Mouse (Mus musculus) ES-Bruce4 (cell line): ENCODE data around the gene Ccdc13. TPM values are rescaled to one million over a fixed set of nuclear protein-coding genes. Genes with fewer than 3 reads are reported as not detected.

Source experiments
- H3K27ac ChIP-seq: 2 replicates; pipeline ENCODE4 v1.5.1; 2012; ENCODE audit warnings: low read length, inconsistent platforms; ENCODE audit not compliant: insufficient read depth
- H3K27me3 ChIP-seq: 2 replicates; pipeline ENCODE4 v1.6.1; 2012; ENCODE audit warnings: mild to moderate bottlenecking, low read length, inconsistent platforms; ENCODE audit not compliant: control insufficient read depth, poor library complexity, insufficient read depth, severe bottlenecking
- H3K36me3 ChIP-seq: 2 replicates; pipeline ENCODE4 v1.6.1; 2012; ENCODE audit warnings: inconsistent platforms, mild to moderate bottlenecking, low read length, moderate library complexity; ENCODE audit not compliant: control insufficient read depth, poor library complexity, insufficient read depth, severe bottlenecking
- H3K4me1 ChIP-seq: one replicate; pipeline ENCODE4 v1.8.1; 2011; ENCODE audit warnings: low read length; ENCODE audit not compliant: control insufficient read depth, insufficient read depth
- H3K4me3 ChIP-seq: 2 replicates; pipeline ENCODE4 v1.5.1; 2011; ENCODE audit warnings: low read depth, mild to moderate bottlenecking, low read length
- H3K9ac ChIP-seq: 2 replicates; pipeline ENCODE4 v1.6.1; 2012; ENCODE audit warnings: low read depth, mild to moderate bottlenecking, inconsistent platforms; ENCODE audit not compliant: poor library complexity, severe bottlenecking
- H3K9me3 ChIP-seq: replicated peaks from 2 replicates; pipeline ENCODE4 v1.6.1; 2012; ENCODE audit warnings: mild to moderate bottlenecking, low read length, inconsistent platforms; ENCODE audit not compliant: control insufficient read depth, poor library complexity, insufficient read depth, severe bottlenecking
- CTCF ChIP-seq: IDR thresholded peaks from one replicate; pipeline ENCODE4 v1.8.1; 2011; ENCODE audit warnings: low read depth, low read length
- EP300 ChIP-seq: IDR thresholded peaks from 2 replicates; pipeline ENCODE4 v1.6.1; 2011; ENCODE audit warnings: low read depth, low read length; ENCODE audit not compliant: insufficient read depth
- POLR2A ChIP-seq: IDR thresholded peaks from one replicate; pipeline ENCODE4 v1.8.1; 2011; ENCODE audit warnings: low read length; ENCODE audit not compliant: insufficient read depth
- polyA plus RNA-seq: library from polyadenylated mRNA; stranded (reverse); fragments of >200 nt; gene quantifications from 2 replicates; pipeline ENCODE4 v1.2.4, GENCODE M21; 2011; ENCODE audit warnings: low read depth; ENCODE audit not compliant: missing spikeins, insufficient read depth, insufficient read length

Gene Ccdc13
- polyA plus RNA-seq, 1 experiment: 0.85 TPM

DNA sequence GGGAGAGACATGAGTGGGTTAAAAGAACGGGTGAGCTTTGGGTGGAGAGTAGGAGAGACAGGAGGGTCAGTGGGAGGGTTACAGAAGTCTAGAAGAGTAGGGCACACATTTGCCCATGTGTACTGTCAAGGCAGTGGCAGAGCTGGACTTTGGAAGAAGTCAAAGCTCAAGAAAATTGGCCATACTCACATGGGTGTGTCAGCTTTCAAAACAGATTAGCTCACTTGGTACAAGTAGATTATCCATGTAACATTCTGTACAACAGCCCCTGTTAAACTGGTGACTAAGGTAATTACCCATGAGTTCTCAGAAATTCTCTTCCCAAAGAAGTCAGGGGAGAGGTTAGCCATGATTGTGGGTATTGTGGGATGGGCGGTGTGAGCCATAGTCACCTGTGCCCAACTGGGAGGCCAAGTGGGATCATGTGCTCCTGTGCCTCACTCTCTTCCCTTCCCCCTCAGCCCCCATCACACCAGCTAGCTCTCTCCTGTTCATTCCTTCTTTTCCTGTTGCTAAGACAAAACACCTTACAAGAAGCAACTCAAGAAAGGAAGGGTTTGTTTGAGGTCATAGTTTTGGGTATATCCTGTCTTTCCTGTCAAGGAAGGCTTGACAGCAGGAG, 32.9 kb upstream of the Ccdc13 start:
- TF ChIP-seq EP300 (no peak), POLR2A (no peak), CTCF (no peak)
- Histone ChIP-seq H3K36me3 (no peaks in the 10 kb centered on the region), H3K27me3 (no peaks in the 10 kb centered on the region), H3K27ac (no peak overlapping the region), H3K4me3 (no peak overlapping the region), H3K4me1 (no peaks in the 10 kb centered on the region), H3K9me3 (no peaks in the 10 kb centered on the region), H3K9ac (no peak overlapping the region)

DNA sequence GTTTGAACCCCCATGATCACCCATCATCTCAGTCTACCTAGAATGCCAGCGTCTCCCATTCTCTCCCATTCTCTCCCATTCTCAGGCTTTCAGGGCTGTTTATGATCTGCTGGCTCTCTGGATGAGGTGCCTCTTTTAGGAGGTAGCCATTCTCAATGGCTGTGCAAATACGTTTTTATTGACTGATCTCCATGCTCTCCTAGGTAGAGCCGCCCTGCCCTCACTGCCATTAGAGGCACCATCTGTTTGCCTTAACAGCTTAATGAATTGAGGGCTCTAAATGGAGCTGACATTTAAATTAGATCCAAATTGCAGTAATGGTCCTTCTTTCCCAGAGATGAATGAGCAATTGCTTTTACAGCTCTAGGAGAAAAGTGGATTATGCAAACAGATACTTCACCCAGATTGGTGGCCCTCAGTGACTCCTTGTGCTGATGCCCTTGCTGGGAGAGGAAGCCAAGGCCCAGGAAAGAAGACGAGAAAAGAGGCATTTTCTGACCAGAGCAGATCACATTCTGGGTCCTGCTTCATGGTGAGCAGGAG, 30.8 kb upstream of the Ccdc13 start:
- no peaks in the 10 kb centered on the region for H3K36me3 ChIP-seq
- no peak overlapping the region for H3K4me3 ChIP-seq
- TF ChIP-seq POLR2A (no peak), CTCF (no peak), EP300 (no peak)
- H3K4me1 ChIP-seq: no peaks in the 10 kb centered on the region
- H3K27ac ChIP-seq: no peak overlapping the region
- H3K27me3 ChIP-seq: no peaks in the 10 kb centered on the region
- H3K9ac ChIP-seq: no peak overlapping the region
- no peaks in the 10 kb centered on the region for H3K9me3 ChIP-seq

DNA sequence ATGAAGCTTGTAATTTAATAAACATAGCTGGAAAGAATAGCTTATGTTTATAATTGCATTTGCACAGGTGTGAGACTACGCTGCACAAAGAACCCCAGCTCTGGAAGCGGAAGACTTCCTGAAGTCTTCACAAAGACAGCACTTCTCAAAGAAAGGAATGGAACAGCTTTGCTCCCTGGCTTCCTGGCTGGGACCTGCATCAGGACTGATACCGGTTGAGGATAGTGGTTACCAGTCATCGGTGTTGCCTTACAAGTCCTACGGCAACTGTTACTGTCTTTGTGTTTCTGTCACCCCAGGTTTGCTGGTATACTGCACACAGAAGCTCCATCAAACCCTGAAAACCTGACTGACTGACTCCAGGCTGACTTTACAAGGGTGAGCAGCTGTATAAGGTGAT, 30.2 kb upstream of the Ccdc13 start:
- TF ChIP-seq POLR2A (no peak), EP300 (no peak), CTCF (no peak)
- H3K4me3 ChIP-seq: no peak overlapping the region
- H3K4me1 ChIP-seq: no peaks in the 10 kb centered on the region
- no peak overlapping the region for H3K27ac ChIP-seq
- H3K9me3 ChIP-seq: no peaks in the 10 kb centered on the region
- no peaks in the 10 kb centered on the region for H3K27me3 ChIP-seq
- H3K9ac ChIP-seq: no peak overlapping the region
- H3K36me3 ChIP-seq: no peaks in the 10 kb centered on the region

DNA sequence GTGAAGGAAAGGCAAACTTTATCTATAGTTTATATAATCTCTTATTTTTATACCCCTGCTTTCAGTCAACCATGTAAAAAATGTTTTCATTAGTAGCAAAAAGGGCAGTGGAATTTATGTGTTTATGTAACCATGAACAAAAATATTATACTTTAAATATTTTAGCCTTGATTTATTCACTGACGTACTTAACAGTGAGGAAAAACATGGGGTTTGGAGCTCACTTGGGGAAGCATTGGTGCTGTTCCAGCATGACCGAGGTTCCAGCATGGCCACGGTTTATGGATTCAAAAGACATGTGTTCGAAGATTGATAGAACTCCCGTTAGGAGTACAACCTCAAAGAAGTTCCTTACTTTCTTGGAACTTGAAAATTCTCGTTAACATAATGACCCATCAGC, 29.0 kb upstream of the Ccdc13 start:
- no peak overlapping the region for H3K4me3 ChIP-seq
- H3K27me3 ChIP-seq: no peaks in the 10 kb centered on the region
- no peaks in the 10 kb centered on the region for H3K36me3 ChIP-seq
- TF ChIP-seq POLR2A (no peak), EP300 (no peak)
- H3K4me1 ChIP-seq: no peaks in the 10 kb centered on the region
- no peaks in the 10 kb centered on the region for H3K9me3 ChIP-seq
- no peak overlapping the region for H3K9ac ChIP-seq
- H3K27ac ChIP-seq: no peak overlapping the region

DNA sequence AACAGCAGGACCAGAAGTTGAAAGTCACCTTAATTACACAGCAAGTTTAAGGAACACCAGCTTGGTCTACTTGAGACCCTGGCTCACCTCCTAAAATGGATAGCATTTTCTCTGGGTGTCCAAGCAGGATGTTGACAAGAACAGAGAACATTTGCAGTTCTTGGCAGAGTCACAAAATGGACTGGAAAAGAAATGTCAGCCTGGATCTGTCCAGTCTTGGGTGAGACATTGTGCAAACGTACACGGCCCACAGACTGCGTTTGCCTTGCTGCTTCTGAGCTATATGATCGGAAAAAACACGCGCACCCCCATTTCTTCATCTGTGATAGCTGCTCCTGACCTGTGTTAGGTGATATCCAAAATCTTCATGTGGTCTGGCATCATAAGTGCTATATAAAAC, 28.4 kb upstream of the Ccdc13 start:
- Histone ChIP-seq H3K36me3 (no peaks in the 10 kb centered on the region), H3K27me3 (no peaks in the 10 kb centered on the region), H3K9me3 (no peaks in the 10 kb centered on the region), H3K4me3 (no peak overlapping the region), H3K4me1 (no peaks in the 10 kb centered on the region), H3K9ac (no peak overlapping the region), H3K27ac (no peak overlapping the region)
- TF ChIP-seq CTCF: no peak
- no peak for TF ChIP-seq EP300
- no peak for TF ChIP-seq POLR2A

DNA sequence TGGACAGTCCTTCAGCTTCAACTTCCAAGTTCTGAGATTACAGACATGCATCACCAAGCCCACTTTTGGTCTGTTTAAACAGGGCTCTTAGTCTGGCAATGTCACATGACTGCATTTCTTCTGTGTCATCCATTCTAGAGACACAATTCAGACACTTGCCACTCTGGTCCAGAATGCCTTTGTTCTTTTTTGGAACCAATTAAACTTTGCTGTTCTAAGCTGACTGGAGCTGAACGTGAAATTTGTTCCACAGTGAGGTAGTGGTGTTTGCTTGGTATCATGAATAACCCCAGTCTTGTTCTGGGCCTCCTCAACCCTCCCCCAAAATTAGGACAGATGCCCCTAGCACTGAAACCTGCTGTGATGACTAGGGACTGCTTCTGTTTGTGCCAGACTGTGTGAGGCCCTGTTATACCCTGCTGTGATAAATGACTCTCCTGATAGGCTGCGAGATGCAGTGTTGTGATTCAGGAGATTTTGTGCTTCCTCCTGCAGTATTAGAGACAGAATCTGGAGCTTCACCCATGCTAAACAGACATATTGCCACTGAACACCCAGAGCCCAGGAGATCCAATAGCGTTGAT, 26.3 kb upstream of the Ccdc13 start:
- H3K27ac ChIP-seq: no peak overlapping the region
- H3K4me3 ChIP-seq: no peak overlapping the region
- no peaks in the 10 kb centered on the region for H3K27me3 ChIP-seq
- TF ChIP-seq EP300 (no peak), CTCF (no peak), POLR2A (no peak)
- H3K9ac ChIP-seq: no peak overlapping the region
- no peaks in the 10 kb centered on the region for H3K4me1 ChIP-seq
- no peaks in the 10 kb centered on the region for H3K36me3 ChIP-seq
- H3K9me3 ChIP-seq: no peaks in the 10 kb centered on the region
